Mouse (Mus musculus) c-Kit-positive CD71-negative TER-119-negative erythroid progenitor cells, embryonic 14.5 days (primary cell): ENCODE results near the gene Foxp1.

ENCODE experiments used
- DNase-seq: peaks from one replicate; pipeline ENCODE4 v3.0.0-alpha.2; 2013; ENCODE audit warnings: low read depth

The Foxp1 gene

DNA sequence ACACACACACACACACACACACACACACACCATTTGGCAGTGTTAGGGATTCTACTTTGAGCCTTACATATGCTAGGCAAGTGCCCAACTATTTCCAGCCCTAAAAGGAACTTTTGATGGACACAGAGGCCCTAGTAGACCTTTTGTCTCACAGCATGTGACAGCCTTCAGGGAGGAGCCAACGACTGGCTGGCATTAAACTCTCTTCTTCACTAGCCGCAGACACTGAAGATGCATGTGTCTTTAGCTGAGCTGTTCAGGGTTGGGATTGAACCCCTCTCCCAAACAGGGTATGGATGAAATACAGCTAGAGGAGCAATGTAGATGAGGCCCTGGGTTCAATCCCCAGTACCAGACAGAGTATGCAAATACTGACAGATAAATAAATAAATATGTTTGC is 428.7 kb downstream of the Foxp1 start:
- DNase-seq, result no peak

DNA sequence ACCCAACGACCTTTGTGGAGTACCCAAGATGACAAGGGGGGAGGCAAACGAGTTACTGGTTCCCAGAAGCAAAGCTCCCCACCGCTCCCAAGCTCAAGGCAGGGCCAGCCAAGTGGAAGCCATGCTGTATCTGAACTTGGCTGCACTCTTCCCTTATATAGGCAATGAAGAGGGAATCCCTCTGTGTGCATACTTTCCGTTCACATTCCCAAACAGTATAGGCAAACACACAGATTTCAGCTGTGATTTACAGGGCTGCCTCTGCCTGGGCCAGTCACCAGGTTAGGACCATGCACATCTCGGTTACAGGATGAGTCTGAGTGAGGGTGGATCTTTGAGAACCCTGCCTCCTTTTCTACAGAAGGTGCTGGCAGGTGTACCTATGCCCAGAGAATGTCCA is 429.3 kb downstream of the Foxp1 start:
- no peak for DNase-seq

DNA sequence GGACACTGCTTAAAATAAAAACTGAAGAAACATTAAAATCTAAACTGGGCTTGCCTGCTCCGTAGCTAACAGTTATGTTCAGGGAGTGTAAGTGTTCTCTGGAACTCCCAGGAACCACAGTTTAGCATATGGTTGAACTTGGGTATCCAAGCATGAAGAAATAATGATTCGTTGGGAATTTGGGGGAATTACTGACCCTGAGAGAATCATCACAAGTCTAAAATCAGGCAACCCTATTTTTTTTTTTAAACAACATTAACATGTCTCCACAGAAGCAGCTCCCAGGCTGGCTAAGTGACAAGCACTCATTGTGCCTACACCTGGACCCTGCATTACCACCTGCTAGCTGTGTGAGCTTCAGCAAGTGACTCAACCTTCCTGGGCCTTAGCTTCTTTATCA is 430.7 kb downstream of the Foxp1 start:
- no peak for DNase-seq

DNA sequence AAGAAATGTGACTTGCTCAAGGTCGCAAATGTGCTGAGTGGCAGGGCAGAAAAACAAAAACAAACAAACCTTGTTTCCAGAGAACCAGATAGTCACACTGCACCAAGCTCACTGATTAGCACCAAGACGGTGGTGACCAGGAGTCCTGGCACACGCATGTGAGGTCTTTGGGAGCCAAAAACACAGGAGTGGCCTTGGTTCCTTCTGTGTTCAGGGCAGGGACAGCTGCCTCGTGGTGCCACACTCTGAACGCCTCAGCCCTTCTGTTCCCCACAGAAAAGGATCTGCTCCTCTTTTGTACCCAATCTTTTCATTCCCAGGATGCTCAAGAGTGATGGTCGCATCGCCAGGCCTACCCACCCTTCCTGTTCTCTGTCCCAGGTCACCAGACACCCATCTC is 434.9 kb downstream of the Foxp1 start:
- no peak for DNase-seq

DNA sequence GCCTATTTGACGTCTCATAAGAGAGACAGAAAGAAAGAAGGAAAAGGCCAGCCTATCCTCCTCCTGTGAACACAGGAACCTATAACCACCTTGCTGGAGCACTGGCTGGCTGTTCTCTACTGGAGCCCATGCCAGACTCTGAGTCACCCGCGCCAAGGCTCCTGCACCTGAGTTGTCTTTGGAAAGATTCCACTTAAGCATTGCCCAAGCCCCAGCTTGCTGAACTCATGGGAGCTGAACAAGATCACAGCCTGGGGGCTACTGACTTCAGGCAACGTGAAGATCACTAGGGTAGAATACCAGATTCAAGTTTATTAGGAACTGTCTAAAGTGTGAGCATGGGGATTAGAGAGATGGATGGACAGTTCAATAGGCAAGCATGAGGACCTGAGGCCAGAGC is 437.6 kb downstream of the Foxp1 start:
- no peak for DNase-seq

DNA sequence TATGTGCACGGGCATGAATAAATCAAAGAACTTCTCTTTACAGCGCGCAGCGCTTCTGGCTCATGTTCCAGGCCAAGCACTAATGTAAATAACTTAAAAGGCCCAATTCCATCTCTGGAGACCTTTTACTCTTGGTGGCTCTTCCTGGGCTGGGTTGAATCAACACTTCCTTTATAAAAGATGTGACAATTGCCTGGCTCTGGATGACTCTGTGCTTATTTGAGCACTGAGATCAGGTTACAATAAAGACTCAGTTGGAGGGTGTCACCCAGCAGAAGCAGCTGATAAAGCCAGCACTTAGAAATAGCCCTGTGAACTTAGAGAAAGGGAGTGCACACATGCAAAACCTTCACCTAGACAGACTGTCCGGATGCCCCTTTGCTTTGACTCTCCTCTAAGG is 441.3 kb downstream of the Foxp1 start:
- DNase-seq, result no peak

DNA sequence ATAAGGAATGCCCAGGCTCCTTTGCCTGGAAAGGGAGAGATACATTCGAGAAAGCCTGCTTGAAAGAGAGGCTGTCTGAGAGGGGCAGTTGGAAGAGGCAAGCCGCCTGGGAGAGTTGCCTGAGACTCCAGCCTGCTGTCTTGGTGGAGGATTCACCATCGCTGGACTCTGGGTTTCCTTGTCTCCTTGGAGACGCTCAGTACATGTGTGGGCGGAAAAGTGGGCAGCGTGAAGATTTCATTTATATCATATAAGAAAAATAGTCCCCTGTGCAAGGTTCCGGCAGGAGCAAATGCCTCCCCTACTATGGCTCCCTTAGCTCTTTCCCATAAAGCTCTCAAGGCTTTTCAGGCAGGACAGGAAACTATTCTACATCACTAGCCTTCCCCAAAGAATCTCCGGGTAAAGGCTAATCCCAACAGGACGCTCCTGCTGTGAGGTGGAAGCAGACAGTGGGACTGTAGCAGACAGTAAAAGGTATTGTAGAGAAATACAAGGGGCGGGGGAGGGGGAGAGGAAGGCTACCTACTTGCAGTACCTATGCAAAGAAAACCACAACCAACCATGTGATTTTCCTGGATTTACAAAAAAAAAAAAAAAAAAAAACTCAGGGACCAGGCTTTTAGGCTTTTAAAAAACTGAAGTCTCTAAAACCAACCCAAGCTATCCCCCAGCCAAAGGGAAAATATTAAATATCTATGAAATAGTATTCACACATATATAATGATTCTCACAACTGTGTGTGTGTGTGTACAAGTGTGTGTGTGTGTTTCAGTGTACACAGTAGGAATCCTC is 443.3 kb downstream of the Foxp1 start:
- DNase-seq, result no peak

DNA sequence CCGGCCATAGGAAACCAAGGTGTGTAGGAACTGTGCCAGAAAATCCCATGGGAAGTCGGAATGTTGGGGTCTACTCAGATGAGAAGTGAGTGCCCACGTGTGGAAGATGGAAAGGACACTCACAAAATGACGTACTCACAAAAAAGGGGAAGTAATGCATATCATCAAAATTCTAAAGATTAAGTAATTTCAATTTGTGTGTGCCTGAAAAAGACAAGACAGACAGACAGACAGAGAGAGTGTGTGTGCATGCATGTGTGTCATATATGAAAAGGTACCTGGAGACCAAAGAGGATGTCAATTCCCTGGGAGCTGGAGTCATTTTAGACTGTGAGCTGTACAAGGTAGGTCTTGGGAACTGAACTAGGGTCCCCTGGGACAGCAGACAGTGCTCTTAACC is 444.4 kb downstream of the Foxp1 start:
- no peak for DNase-seq

DNA sequence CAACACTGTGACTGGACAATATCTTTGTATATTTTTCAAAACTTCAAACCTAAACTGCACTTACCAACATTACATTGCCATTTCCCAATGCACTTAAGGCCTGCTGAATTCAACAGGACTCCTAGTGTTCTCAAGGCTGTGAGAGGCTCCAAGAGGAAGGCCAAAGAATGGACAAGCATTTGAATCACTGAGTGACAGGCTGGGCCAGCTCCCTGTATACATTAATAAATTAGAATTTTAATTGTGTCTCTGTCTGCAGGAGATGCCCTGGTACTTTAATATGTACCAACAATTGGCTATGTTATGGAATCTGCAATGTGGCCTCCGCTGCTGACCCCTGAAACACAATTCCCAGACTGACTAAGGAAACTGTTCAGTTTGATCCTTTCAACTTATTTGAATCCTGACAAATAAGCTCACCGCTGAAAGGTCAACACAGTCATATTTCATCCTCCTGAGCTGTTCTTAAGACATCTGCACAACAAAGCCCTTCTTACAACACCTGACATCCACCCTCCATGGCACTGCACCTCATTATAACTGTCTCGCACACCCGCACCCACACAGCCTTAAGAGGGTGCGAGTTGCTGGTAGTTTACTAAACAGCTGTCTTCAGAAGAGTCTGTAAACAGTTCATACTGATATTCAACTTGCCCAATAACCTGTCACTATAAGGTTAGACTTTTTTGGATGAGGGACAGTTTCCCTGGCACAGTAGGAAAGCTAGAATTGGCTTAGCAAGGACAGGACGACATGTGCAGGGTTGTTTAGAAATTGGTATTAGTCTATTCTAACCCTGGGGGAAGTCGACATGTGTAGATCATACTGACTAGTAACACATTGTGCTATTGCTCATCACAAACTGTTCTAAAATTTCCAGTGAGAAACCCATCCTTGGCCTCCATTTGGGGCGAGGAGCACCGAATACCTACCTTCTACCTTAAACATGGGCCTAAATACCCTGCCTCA is 448.9 kb downstream of the Foxp1 start:
- DNase-seq, result no peak

DNA sequence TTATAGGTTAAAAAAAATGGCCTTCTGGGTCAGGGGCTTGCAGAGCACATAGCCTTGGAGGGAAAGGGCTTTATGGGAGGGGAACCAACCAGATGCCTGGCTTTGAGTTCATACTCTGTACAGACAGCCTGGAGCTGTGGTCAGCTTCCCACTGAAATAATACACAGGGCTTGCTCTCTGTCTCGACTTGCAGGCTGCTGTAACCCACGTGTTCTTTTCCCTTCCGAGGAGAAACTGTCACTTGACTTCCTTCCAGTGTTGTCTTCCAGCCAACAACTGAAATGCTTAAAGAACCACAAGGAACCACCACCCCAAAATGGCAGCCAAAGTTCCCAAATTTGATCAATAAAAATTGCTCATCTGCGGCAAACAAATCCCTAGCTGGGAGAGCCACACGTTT is 451.8 kb downstream of the Foxp1 start:
- DNase-seq, result no peak

DNA sequence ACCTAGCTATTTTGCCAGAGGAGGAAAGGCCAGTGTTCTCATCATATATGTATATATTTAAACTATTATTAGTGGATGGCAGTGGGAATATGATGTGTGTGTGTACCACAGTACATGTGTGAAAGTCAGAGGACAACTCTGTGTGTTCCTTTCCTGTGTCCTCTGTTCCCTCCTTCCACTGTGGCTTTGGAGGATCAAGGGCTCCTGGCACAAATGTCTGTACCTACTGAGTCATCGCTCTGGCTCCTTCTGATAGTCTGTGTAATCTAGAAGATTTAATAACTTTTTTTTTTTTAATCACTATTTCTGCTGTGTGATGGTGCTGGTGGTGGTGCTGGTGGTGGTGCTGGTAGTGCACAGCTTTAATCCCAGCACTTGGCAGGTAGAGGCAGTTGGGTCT is 452.8 kb downstream of the Foxp1 start:
- DNase-seq, result no peak

DNA sequence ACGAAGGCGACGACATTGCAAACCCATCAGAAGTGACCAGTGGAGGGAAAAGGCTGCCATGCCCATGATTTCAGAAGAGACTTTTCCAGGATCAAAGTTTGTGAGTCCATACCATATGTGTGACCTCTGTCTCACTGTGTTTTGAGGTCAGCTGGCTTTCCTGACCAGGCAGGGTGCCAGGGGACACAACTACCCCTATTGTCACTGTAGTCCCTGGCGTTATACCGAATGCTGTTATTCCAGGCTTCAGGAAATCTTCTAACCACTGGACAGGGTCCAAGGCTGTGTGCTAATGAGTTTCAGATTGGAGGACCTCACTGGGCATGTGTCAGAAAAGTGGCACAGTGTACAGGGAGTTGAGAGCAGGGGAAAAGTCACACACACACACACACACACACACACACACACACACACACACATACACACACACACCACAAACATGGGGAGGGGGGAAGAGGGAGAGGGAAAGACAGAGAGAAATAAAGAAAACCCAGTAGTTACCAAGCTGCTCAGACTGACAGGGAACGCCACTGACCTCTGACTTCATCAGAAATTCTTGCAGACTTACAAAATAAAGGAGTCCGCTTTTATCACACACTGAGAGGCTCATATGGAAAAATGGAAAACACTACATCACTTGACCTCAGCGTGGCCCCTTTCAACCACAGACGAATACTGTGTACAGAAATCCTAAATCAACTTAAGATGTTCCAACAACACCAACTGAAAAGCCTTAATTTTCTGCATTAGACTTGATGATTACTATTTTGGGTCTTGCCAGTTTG is 456.8 kb downstream of the Foxp1 start:
- DNase-seq, result no peak

DNA sequence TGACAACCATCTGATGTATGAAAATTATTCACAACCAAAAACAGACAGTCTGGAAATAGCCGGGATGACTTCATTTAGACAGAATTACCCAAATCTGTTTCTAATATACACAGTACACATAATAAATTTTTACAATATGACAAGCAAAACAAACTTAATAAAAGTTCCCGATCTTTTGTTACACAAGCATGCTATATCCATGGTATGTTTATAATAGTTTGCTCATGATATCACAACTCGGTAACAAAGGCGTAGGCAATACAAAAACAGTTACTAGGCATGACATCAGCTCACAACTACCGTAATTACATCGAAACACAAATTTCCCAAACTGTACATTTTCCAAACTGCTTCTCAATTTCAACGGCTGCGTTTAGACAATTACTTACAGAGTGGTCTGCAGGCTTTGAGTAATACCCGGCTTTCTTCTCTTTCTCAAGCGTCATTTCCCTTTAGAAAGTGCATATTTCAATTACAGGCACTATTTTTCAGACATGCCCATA is 458.5 kb downstream of the Foxp1 start:
- no peak for DNase-seq

DNA sequence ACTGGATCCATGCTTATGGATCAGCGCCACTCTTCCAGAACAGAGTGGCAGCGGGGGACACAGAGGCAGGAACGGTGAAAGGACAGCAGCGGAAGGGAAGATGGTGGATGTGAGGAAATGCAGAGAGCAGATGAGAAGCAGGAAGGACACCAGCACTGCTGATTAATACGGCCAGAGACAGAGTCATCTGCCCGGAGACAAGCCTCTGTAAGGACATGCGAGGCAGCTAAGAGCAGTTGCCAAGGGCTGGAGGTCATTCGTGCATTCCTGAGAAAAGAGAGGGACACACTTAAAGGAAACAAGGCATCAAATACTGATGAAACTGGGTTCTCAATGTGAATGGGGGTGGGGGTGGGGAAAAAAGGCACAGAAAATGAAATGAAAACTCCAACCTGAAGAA is 459.6 kb downstream of the Foxp1 start:
- DNase-seq, result no peak

DNA sequence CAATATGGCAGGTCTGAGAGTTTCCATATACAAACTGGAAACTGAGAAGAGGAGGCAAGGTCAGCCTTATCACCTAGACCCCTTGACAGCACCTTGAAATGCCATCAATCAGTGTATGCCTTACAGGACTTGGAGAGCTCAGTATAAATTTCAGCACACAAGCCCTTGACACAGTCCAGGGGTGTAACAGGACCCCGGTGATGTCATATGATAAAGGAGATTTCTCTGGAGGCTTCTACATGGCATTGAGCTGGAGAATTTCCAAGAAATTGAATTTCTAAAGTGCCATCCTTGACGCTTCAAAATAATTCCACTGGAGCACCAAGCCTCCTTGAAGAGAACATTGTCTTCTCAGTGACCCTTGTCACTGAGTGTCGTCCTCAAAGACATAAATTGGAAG is 463.8 kb downstream of the Foxp1 start:
- DNase-seq, result no peak

DNA sequence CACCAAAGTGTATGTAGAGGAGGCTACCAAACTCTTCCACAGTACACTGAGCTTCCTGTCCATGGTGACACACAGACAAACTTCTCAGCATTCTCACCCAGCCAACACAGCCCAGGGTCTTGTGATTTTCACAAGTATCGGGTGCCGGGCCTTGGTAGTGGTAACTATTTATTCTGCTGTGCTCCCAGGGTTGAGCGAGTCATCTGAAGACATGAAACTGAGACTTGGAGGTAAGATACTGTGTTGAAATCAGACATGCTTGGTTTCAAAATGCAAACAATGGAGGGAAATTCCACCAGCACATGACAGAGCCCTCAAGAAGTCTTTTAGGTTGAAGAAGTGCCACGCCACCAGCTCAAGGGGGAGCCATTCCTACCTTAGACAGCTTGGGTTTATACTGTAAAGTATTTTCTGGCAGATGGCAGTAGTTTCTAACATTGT is 465.4 kb downstream of the Foxp1 start:
- DNase-seq, result no peak

DNA sequence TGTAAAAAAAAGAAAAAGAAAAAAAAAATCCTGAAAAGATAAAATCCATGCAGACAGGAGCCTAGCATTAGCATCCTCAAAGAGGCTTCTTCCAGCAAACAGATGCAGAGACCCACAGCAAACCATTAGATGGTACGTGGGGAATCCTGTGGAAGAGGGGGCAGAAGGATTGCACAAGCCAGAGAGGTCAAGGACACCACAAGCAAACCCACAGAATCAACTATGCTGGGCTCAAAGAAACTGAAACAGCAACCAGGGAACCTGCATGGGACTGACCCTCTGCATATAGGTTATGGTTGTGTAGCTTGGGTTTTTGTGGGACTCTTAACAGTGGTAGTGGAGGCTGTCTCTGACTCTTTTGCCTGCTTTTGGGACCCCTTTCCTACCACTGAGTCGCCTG is 466.1 kb downstream of the Foxp1 start:
- DNase-seq, result no peak

DNA sequence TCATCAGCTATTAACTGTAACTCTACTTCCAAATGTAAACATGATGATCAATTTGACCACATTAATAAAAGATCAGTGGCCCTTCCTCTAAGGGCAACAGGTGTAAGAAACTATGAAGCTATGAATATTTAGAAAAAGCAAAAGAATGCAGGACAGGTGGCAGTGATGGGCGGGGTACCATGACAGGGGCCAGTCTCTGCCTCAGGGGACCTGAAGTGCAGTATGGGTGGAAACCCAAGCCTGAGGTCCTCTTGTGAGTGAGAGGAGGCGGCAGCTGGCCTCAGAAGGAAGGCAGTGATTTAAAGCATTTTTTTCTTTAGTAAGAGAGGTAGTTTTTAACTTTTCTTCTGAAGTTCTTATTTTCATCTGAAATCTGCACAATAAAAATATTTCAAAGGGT is 468.5 kb downstream of the Foxp1 start:
- DNase-seq, result no peak

DNA sequence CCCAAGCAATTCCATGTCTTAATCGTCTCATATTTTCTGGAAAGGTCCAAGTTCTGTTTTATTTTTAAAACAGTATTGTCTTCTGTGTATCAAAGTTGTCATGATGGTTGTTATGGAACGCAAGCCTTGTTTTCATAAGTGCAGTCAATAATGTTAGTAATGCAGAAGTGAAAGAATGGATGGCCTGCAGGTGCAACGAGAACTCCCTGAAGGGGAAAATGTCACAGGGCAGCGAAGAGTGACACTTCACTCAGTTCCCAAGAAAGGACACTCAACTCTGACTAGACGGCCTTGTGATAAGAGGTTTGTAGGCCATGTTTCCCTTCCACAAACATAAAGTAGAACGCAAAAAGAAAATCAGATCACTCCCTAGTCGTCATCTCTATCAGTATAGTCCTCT is 469.4 kb downstream of the Foxp1 start:
- DNase-seq, result no peak

DNA sequence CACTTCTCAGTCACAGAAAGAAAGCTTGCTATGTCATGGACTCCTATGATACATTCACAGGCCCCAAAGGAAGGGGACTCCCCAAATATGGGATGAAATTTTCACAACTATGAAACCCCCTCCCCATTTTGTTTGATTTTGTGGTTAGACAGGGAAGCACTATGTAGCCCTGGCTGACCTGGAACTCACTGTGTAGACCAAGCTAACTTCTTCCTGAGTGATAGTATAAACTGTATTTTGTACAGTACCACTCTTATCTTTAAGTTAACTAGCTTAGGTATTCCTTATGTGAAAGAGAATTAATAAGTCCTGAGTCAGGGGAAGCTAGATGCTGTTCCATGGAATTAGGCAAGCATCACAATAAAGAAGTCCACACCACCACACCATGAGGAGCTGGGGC is 470.8 kb downstream of the Foxp1 start:
- DNase-seq, result no peak

DNA sequence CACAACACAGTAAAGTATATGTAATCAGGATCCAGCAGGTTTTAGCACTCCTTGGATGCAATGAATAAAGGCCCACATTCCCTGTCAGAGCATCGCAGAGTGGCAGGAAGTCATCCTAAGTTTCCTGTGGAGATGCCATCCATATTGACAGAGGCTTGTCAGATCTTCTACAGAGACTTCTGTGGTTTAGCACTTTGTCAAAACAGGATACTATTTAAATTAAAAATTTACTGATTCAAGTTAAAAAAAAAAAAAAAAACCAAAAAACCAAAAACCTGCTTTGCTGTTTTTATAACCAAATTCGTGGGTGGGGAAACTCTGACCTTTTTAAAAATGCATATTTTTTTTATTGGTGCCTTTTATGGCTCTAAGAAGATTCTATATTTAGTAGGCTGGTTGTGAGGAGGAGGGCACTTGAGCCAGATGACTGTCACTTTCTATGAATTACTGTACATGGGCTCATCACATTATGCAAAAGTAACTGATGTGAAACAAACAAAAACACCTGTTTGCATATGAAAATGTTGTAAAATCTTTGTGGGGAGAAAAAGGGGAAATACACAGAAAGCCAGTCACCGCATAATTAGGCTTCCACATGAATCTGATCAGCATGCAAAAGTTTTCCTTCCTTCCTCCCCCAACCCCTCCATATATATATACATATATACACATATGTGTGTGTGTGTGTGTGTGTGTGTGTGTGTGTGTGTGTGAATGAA is 472.1 kb downstream of the Foxp1 start:
- no peak for DNase-seq

DNA sequence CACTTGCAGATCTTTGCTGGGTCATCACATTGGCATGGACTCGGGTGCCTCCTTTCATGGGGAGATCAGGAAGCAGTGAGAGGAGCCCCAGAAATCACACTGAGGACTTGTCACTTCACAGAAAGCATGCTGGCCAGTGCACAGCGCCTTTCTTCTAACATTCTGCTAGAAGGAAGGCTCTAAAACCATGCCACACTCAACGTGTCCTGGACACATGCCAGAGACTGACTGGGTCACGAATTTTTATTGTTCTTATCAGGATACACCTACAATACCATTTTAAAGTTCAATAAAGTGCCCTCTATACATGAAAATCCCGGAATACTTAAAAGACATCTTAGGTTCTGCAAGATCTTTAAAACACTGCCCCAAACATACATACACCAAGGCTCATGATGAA is 475.2 kb downstream of the Foxp1 start:
- no peak for DNase-seq
